Mouse (Mus musculus): ENCODE results near the gene Cdh23.

- TF ChIP-seq POLR2A (IDR thresholded peaks at IDR 0.05; ENCODE audit: insufficient read depth, low read depth, low read length), result no peak
- peak; percentile 93 for TF ChIP-seq CTCF (IDR thresholded peaks at IDR 0.05)
Measured at GRCm38 (mm10) chr10:60304854-60305628, 391.2 kb downstream of the Cdh23 start.

Data from heart, adult 2 months (tissue).